Mouse (Mus musculus) gastrocnemius, postnatal 10 days (tissue): ENCODE results near the gene Cttn. TPM values are rescaled to one million over a fixed set of nuclear protein-coding genes. Genes with fewer than 3 reads are reported as not detected.
A peak's percentile ranks its signal among the peaks of the same experiment; 100 is the strongest.

Source experiments
- DNase-seq: peaks from one replicate; pipeline ENCODE4 v3.0.0; 2021; ENCODE audit warnings: mixed read lengths
- total RNA-seq, 2 experiments: library from RNA; stranded (reverse); gene quantifications; 2 replicates each; pipeline ENCODE4 v1.2.3; 2021

The Cttn gene
- total RNA-seq, 2 experiments from 2014 or later = 55.7 to 62.8 TPM

GRCm38 (mm10) chr7:144449637-144450570 lies 20.9 kb downstream of the Cttn start:
- peak; percentile 81 for DNase-seq

- no peak for DNase-seq
These were observed 22.6 kb downstream of the Cttn start for GRCm38 (mm10) chr7:144448186-144448585.

GRCm38 (mm10) chr7:144447146-144447545 lies 23.7 kb downstream of the Cttn start:
- DNase-seq = no peak

- DNase-seq = no peak
These were observed 26.0 kb downstream of the Cttn start for GRCm38 (mm10) chr7:144444788-144445187.

- no peak for DNase-seq
These were observed 28.8 kb downstream of the Cttn start for GRCm38 (mm10) chr7:144441976-144442375.

- no peak for DNase-seq
These were observed 29.3 kb downstream of the Cttn start for GRCm38 (mm10) chr7:144441466-144441865.

GRCm38 (mm10) chr7:144438811-144439210 lies 32.0 kb downstream of the Cttn start:
- no peak for DNase-seq

- no peak for DNase-seq
These were observed 37.9 kb downstream of the Cttn start for GRCm38 (mm10) chr7:144432920-144433319.

GRCm38 (mm10) chr7:144427460-144427859 lies 43.3 kb downstream of the Cttn start:
- no peak for DNase-seq

- no peak for DNase-seq
These were observed 44.2 kb downstream of the Cttn start for GRCm38 (mm10) chr7:144426594-144426993.

- peak; percentile 77 for DNase-seq
These were observed 44.9 kb downstream of the Cttn start for GRCm38 (mm10) chr7:144425953-144426352.

- no peak for DNase-seq
These were observed 49.3 kb downstream of the Cttn start for GRCm38 (mm10) chr7:144421478-144421877.

GRCm38 (mm10) chr7:144420552-144420951 lies 50.3 kb downstream of the Cttn start:
- DNase-seq = no peak

- DNase-seq = peak; percentile 17
These were observed 53.0 kb downstream of the Cttn start for GRCm38 (mm10) chr7:144417644-144418343.

- no peak for DNase-seq
These were observed 53.6 kb downstream of the Cttn start for GRCm38 (mm10) chr7:144417234-144417633.

- DNase-seq = no peak
These were observed 55.0 kb downstream of the Cttn start for GRCm38 (mm10) chr7:144415795-144416194.

- DNase-seq = no peak
These were observed 56.2 kb downstream of the Cttn start for GRCm38 (mm10) chr7:144414632-144415031.

- no peak for DNase-seq
These were observed 58.6 kb downstream of the Cttn start for GRCm38 (mm10) chr7:144411967-144412906.

- no peak for DNase-seq
These were observed 61.1 kb downstream of the Cttn start for GRCm38 (mm10) chr7:144409682-144410081.

GRCm38 (mm10) chr7:144408464-144409000 lies 62.3 kb downstream of the Cttn start:
- no peak for DNase-seq

- no peak for DNase-seq
These were observed 63.1 kb downstream of the Cttn start for GRCm38 (mm10) chr7:144407675-144408074.

- DNase-seq = no peak
These were observed 68.3 kb downstream of the Cttn start for GRCm38 (mm10) chr7:144402492-144402891.
